Mouse (Mus musculus) liver, embryonic 12.5 days (tissue): Measurements from ENCODE around the gene Itga4. TPM values are rescaled to one million over a fixed set of nuclear protein-coding genes. Genes with fewer than 3 reads are reported as not detected.

Experiments
- ATAC-seq: fragments of 200-750 bp; cut with Nextera tagmentation; 2 replicates; pipeline ENCODE4 v1.8.0; 2017; ENCODE audit warnings: moderate number of reproducible peaks, mild to moderate bottlenecking, moderate library complexity
- H3K27ac ChIP-seq: fragments of 300-500 bp; sonication (generic); 2 replicates; pipeline ENCODE4 v1.5.1; 2016; ENCODE audit warnings: mild to moderate bottlenecking
- H3K27me3 ChIP-seq: fragments of 300-500 bp; sonication (generic); replicated peaks from 2 replicates; pipeline ENCODE4 v1.6.1; 2016; ENCODE audit warnings: mild to moderate bottlenecking, moderate library complexity
- H3K36me3 ChIP-seq: fragments of 300-500 bp; sonication (generic); 2 replicates; pipeline ENCODE4 v1.6.1; 2016; ENCODE audit warnings: mild to moderate bottlenecking, moderate library complexity
- H3K4me1 ChIP-seq: fragments of 300-500 bp; sonication (generic); 2 replicates; pipeline ENCODE4 v1.6.1; 2016
- H3K4me2 ChIP-seq: fragments of 300-500 bp; sonication (generic); 2 replicates; pipeline ENCODE4 v1.6.1; 2016; ENCODE audit warnings: mild to moderate bottlenecking, moderate library complexity
- H3K4me3 ChIP-seq: fragments of 300-500 bp; sonication (generic); 2 replicates; pipeline ENCODE4 v1.5.1; 2016; ENCODE audit warnings: mild to moderate bottlenecking, moderate library complexity
- H3K9ac ChIP-seq: fragments of 300-500 bp; sonication (generic); 2 replicates; pipeline ENCODE4 v1.6.1; 2016; ENCODE audit warnings: mild to moderate bottlenecking, moderate library complexity
- H3K9me3 ChIP-seq: fragments of 300-500 bp; sonication (generic); replicated peaks from 2 replicates; pipeline ENCODE4 v1.6.1; 2016; ENCODE audit warnings: mild to moderate bottlenecking, moderate library complexity
- WGBS: fragments of 180-500 bp; shearing (Covaris S2); methylation state at CpG from one replicate; pipeline ENCODE4 v1.1.7; 2016; ENCODE audit not compliant: insufficient replicate concordance; 5-methylcytosine and 5-hydroxymethylcytosine counted together
- polyA plus RNA-seq: library from polyadenylated mRNA; unstranded; fragments of >200 nt; fragmentation: Nextera tagmentation; extraction: Ambion mirVana; gene quantifications from 2 replicates; pipeline ENCODE4 v1.2.1, GENCODE M21; 2016

The Itga4 gene
- polyA plus RNA-seq: 36.9 and 39.3 TPM in 2 replicates

GRCm38 (mm10) chr2:79255192-79256000, at the start of gene Itga4:
Gene Itga4 (plus strand): TSS chr2:79255426.
- H3K9ac ChIP-seq: peak within 1 kb of the TSS; percentile 97
- H3K36me3 ChIP-seq: peaks cover 6% of the 10 kb centered on the region
- H3K27ac ChIP-seq: peak within 1 kb of the TSS; percentile 98
- peak within 1 kb of the TSS; percentile 79 for H3K4me2 ChIP-seq
- 1% methylated on average over 38 of the region's 41 CpGs for WGBS
- ATAC-seq: peak; percentile 87
- H3K4me1 ChIP-seq: peaks cover 54% of the 10 kb centered on the region
- H3K4me3 ChIP-seq: peak within 1 kb of the TSS; percentile 93
- H3K27me3 ChIP-seq: no peaks in the 10 kb centered on the region
- no peaks in the 10 kb centered on the region for H3K9me3 ChIP-seq

GRCm38 (mm10) chr2:79206191-79206755, 49.0 kb upstream of the Itga4 start:
- Histone ChIP-seq H3K27ac (no peak overlapping the region), H3K4me2 (no peak overlapping the region), H3K36me3 (no peaks in the 10 kb centered on the region), H3K4me1 (0 out of 2 replicates have a peak, but pooled peaks cover 10% of the 10 kb centered on the region), H3K9ac (no peak overlapping the region), H3K4me3 (no peak overlapping the region), H3K27me3 (no peaks in the 10 kb centered on the region), H3K9me3 (no peaks in the 10 kb centered on the region)
- ATAC-seq: no peak
- WGBS: 58% methylated on average over 4 of the region's 4 CpGs

GRCm38 (mm10) chr2:79214982-79215381, 40.2 kb upstream of the Itga4 start:
- Histone ChIP-seq H3K36me3 (no peaks in the 10 kb centered on the region), H3K9ac (no peak overlapping the region), H3K27me3 (no peaks in the 10 kb centered on the region), H3K4me1 (no peaks in the 10 kb centered on the region), H3K4me2 (no peak overlapping the region), H3K9me3 (no peaks in the 10 kb centered on the region), H3K27ac (no peak overlapping the region), H3K4me3 (no peak overlapping the region)
- no peak for ATAC-seq

- Histone ChIP-seq H3K9ac (no peak overlapping the region), H3K4me3 (no peak overlapping the region), H3K27me3 (no peaks in the 10 kb centered on the region), H3K9me3 (no peaks in the 10 kb centered on the region), H3K27ac (no peak overlapping the region), H3K4me2 (no peak overlapping the region), H3K4me1 (no peaks in the 10 kb centered on the region), H3K36me3 (no peaks in the 10 kb centered on the region)
- no peak for ATAC-seq
- 72% methylated on average over 3 of the region's 3 CpGs for WGBS
Observed at GRCm38 (mm10) chr2:79215479-79215878, 39.7 kb upstream of the Itga4 start.

- Histone ChIP-seq H3K9ac (no peak overlapping the region), H3K4me1 (no peaks in the 10 kb centered on the region), H3K4me2 (no peak overlapping the region), H3K4me3 (no peak overlapping the region), H3K9me3 (no peaks in the 10 kb centered on the region), H3K27ac (no peak overlapping the region), H3K36me3 (no peaks in the 10 kb centered on the region), H3K27me3 (no peaks in the 10 kb centered on the region)
- ATAC-seq: no peak
- 63% methylated on average over 3 of the region's 3 CpGs for WGBS
Observed at GRCm38 (mm10) chr2:79224714-79225426, 30.4 kb upstream of the Itga4 start.

- H3K4me2 ChIP-seq: no peak overlapping the region
- no peak for ATAC-seq
- no peaks in the 10 kb centered on the region for H3K9me3 ChIP-seq
- no peak overlapping the region for H3K4me3 ChIP-seq
- no peak overlapping the region for H3K9ac ChIP-seq
- H3K27ac ChIP-seq: no peak overlapping the region
- no peaks in the 10 kb centered on the region for H3K27me3 ChIP-seq
- H3K36me3 ChIP-seq: no peaks in the 10 kb centered on the region
- WGBS: 35% methylated on average over 4 of the region's 4 CpGs
- H3K4me1 ChIP-seq: no peaks in the 10 kb centered on the region
Observed at GRCm38 (mm10) chr2:79227805-79228241, 27.4 kb upstream of the Itga4 start.

- Histone ChIP-seq H3K4me3 (no peak overlapping the region), H3K27ac (no peak overlapping the region), H3K27me3 (no peaks in the 10 kb centered on the region), H3K36me3 (no peaks in the 10 kb centered on the region), H3K9me3 (no peaks in the 10 kb centered on the region), H3K4me1 (peaks cover 11% of the 10 kb centered on the region), H3K9ac (no peak overlapping the region), H3K4me2 (no peak overlapping the region)
- WGBS: 74% methylated on average over 4 of the region's 4 CpGs
- ATAC-seq: no peak
Observed at GRCm38 (mm10) chr2:79231056-79231949, 23.9 kb upstream of the Itga4 start.

GRCm38 (mm10) chr2:79235767-79236487, 19.3 kb upstream of the Itga4 start:
- ATAC-seq: peak; percentile 78; the same call in 1 of the 2 replicates
- WGBS: 41% methylated on average over 8 of the region's 8 CpGs
- Histone ChIP-seq H3K9me3 (no peaks in the 10 kb centered on the region), H3K27ac (no peak overlapping the region), H3K4me3 (no peak overlapping the region), H3K27me3 (no peaks in the 10 kb centered on the region), H3K36me3 (no peaks in the 10 kb centered on the region), H3K9ac (no peak overlapping the region), H3K4me1 (peaks cover 13% of the 10 kb centered on the region), H3K4me2 (no peak overlapping the region)

- peaks cover 13% of the 10 kb centered on the region for H3K4me1 ChIP-seq
- no peak for ATAC-seq
- WGBS: 75% methylated on average over 6 of the region's 6 CpGs
- H3K36me3 ChIP-seq: no peaks in the 10 kb centered on the region
- no peak overlapping the region for H3K9ac ChIP-seq
- no peak overlapping the region for H3K4me2 ChIP-seq
- no peak overlapping the region for H3K27ac ChIP-seq
- H3K9me3 ChIP-seq: no peaks in the 10 kb centered on the region
- no peaks in the 10 kb centered on the region for H3K27me3 ChIP-seq
- H3K4me3 ChIP-seq: no peak overlapping the region
Observed at GRCm38 (mm10) chr2:79237216-79237615, 18.0 kb upstream of the Itga4 start.

- peak; percentile 89 for ATAC-seq
- no peak overlapping the region for H3K9ac ChIP-seq
- WGBS: 34% methylated on average over 5 of the region's 5 CpGs
- 0 out of 2 replicates have a peak overlapping the region, but pooled peaks have one; percentile 2 for H3K4me2 ChIP-seq
- H3K4me3 ChIP-seq: no peak overlapping the region
- no peaks in the 10 kb centered on the region for H3K9me3 ChIP-seq
- H3K27me3 ChIP-seq: no peaks in the 10 kb centered on the region
- no peaks in the 10 kb centered on the region for H3K36me3 ChIP-seq
- peaks cover 21% of the 10 kb centered on the region for H3K4me1 ChIP-seq
- H3K27ac ChIP-seq: no peak overlapping the region
Observed at GRCm38 (mm10) chr2:79244276-79244675, 10.9 kb upstream of the Itga4 start.

GRCm38 (mm10) chr2:79244743-79245142, 10.5 kb upstream of the Itga4 start:
- H3K27ac ChIP-seq: no peak overlapping the region
- ATAC-seq: no peak
- 34% methylated on average over 1 of the region's 1 CpGs for WGBS

More at GRCm38 (mm10) chr2:79244743-79245142, 10.5 kb upstream of the Itga4 start:
- Histone ChIP-seq H3K9me3 (no peaks in the 10 kb centered on the region), H3K4me1 (peaks cover 21% of the 10 kb centered on the region), H3K9ac (no peak overlapping the region), H3K27me3 (no peaks in the 10 kb centered on the region), H3K4me2 (no peak overlapping the region), H3K4me3 (no peak overlapping the region), H3K36me3 (no peaks in the 10 kb centered on the region)
